Mouse (Mus musculus) forelimb bud, embryonic 11.5 days (tissue): Measurements from ENCODE around the gene Cry2.

ENCODE experiments used
- DNase-seq: peaks from one replicate; pipeline ENCODE4 v3.0.0-alpha.2; 2012; ENCODE audit warnings: low read depth, low spot score

Gene Cry2

GRCm38 (mm10) chr2:92370821-92371805 lies 62.7 kb downstream of the Cry2 start:
- DNase-seq: peak; percentile 83

- no peak for DNase-seq
Observed at GRCm38 (mm10) chr2:92370375-92370774, 63.5 kb downstream of the Cry2 start.

GRCm38 (mm10) chr2:92367383-92368029 lies 66.3 kb downstream of the Cry2 start:
- DNase-seq: no peak

- no peak for DNase-seq
Observed at GRCm38 (mm10) chr2:92365568-92365967, 68.3 kb downstream of the Cry2 start.

GRCm38 (mm10) chr2:92364086-92364485 lies 69.8 kb downstream of the Cry2 start:
- no peak for DNase-seq

GRCm38 (mm10) chr2:92362571-92363228 lies 71.1 kb downstream of the Cry2 start:
- DNase-seq: no peak

- no peak for DNase-seq
Observed at GRCm38 (mm10) chr2:92361795-92362194, 72.0 kb downstream of the Cry2 start.

- DNase-seq: no peak
Observed at GRCm38 (mm10) chr2:92360893-92361292, 73.0 kb downstream of the Cry2 start.

- no peak for DNase-seq
Observed at GRCm38 (mm10) chr2:92360186-92360823, 73.5 kb downstream of the Cry2 start.

- no peak for DNase-seq
Observed at GRCm38 (mm10) chr2:92359301-92359700, 74.5 kb downstream of the Cry2 start.

- DNase-seq: no peak
Observed at GRCm38 (mm10) chr2:92354224-92354623, 79.6 kb downstream of the Cry2 start.
